Mouse (Mus musculus) G1E (cell line): ENCODE results near the gene Atf1. TPM values are rescaled to one million over a fixed set of nuclear protein-coding genes. Genes with fewer than 3 reads are reported as not detected.

ENCODE experiments used
- ATAC-seq: 2 replicates; pipeline ENCODE4 v1.8.0; 2016; ENCODE audit warnings: mild to moderate bottlenecking; ENCODE audit not compliant: insufficient number of reproducible peaks, poor library complexity, low FRiP score, severe bottlenecking; ENCODE audit errors: extremely low read depth
- DNase-seq: peaks from one replicate; pipeline ENCODE4 v3.0.0; 2012; ENCODE audit warnings: low spot score
- H3K27me3 ChIP-seq: 2 replicates; pipeline ENCODE4 v1.6.1; 2012; ENCODE audit warnings: mild to moderate bottlenecking, low read length, inconsistent platforms; ENCODE audit not compliant: insufficient read depth
- H3K36me3 ChIP-seq: replicated peaks from 2 replicates; pipeline ENCODE3; 2012; ENCODE audit warnings: mild to moderate bottlenecking, inconsistent platforms
- H3K4me1 ChIP-seq: 2 replicates; pipeline ENCODE4 v1.6.1; 2012; ENCODE audit warnings: low read depth, low read length, inconsistent platforms, mixed read lengths; ENCODE audit not compliant: insufficient read depth
- H3K4me3 ChIP-seq: 2 replicates; pipeline ENCODE4 v1.5.1; 2012; ENCODE audit warnings: low read depth, mild to moderate bottlenecking, inconsistent platforms, low read length, moderate library complexity, mixed read lengths
- H3K9me3 ChIP-seq: replicated peaks from 2 replicates; pipeline ENCODE4 v1.6.1; 2012; ENCODE audit warnings: inconsistent platforms
- CTCF ChIP-seq: IDR thresholded peaks from 2 replicates; pipeline ENCODE4 v1.5.1; 2012; ENCODE audit warnings: low read depth, low read length, inconsistent platforms, mixed read lengths
- GATA1 ChIP-seq: IDR thresholded peaks from 2 replicates; pipeline ENCODE4 v1.6.1; 2012; ENCODE audit warnings: borderline replicate concordance, low read length, inconsistent platforms, mixed read lengths
- GATA2 ChIP-seq: IDR thresholded peaks from 2 replicates; pipeline ENCODE4 v1.6.1; 2012; ENCODE audit warnings: low read depth, low read length, inconsistent platforms, borderline replicate concordance
- POLR2AphosphoS5 ChIP-seq: IDR thresholded peaks from 2 replicates; pipeline ENCODE4 v1.6.1; 2012; ENCODE audit warnings: low read depth, low read length, inconsistent platforms; ENCODE audit not compliant: insufficient replicate concordance
- TAL1 ChIP-seq: conservative IDR thresholded peaks from 2 replicates; pipeline ENCODE4 v1.6.1; 2012; ENCODE audit warnings: low read depth, low read length, inconsistent platforms, mixed read lengths
- polyA plus RNA-seq: library from polyadenylated mRNA; stranded (reverse); fragments of >175 nt; gene quantifications from 2 replicates; pipeline ENCODE4 v1.2.3, GENCODE M21; 2012
- total RNA-seq, 2 experiments: library from RNA; stranded (forward) in 1 of 2; stranded (reverse) in 1 of 2; fragments of 200-1000 nt in 1 of 2; fragments of >200 nt in 1 of 2; fragmentation: Nextera tagmentation in 1 of 2; gene quantifications; 2 replicates each; pipeline ENCODE4 v1.2.3; 2014 to 2017

Gene Atf1
- total and polyA plus RNA-seq, 3 experiments: 60.0 to 72.0 (median 68.8) TPM

DNA sequence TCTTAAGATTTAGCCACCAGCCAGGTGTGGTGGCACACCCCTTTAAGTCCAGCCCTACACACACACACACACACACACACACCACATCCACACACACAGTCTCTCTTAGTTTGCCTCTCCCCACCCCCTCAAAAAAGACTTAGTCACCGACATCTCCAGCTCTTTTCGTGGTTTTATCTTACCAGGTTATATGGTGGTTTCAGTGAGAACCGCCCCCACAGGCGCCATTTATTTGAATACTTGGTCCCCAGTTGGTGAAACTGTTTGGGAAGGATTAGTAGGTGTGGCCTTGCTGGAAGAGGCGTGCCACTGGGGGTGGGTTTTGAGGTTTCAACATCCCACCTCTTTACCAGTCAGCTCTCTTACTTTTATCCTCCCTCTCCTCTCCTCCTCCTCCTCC is 70.2 kb downstream of the Atf1 start:
- no peak for TF ChIP-seq GATA2
- TF ChIP-seq CTCF: no peak
- no peak for TF ChIP-seq GATA1
- no peak for TF ChIP-seq TAL1
- TF ChIP-seq POLR2AphosphoS5: no peak
- 0 out of 2 replicates have a peak, but pooled peaks cover 2% of the 10 kb centered on the region for H3K27me3 ChIP-seq
- H3K4me3 ChIP-seq: no peak overlapping the region
- H3K4me1 ChIP-seq: peaks cover 29% of the 10 kb centered on the region
- no peak for ATAC-seq
- peaks cover 9% of the 10 kb centered on the region for H3K9me3 ChIP-seq
- no peaks in the 10 kb centered on the region for H3K36me3 ChIP-seq
- no peak for DNase-seq

- Histone ChIP-seq H3K9me3 (peaks cover 9% of the 10 kb centered on the region), H3K36me3 (no peaks in the 10 kb centered on the region), H3K27me3 (0 out of 2 replicates have a peak, but pooled peaks cover under 1% of the 10 kb centered on the region), H3K4me1 (peaks cover 43% of the 10 kb centered on the region), H3K4me3 (no peak overlapping the region; the same call in 1 of the 2 replicates)
- DNase-seq (no peak), ATAC-seq (0 out of 2 replicates have a peak, but pooled peaks have one; percentile 30)
- TF ChIP-seq TAL1 (no peak), GATA2 (no peak), GATA1 (no peak), CTCF (no peak), POLR2AphosphoS5 (no peak)
Observed at GRCm38 (mm10) chr15:100300499-100300898, 72.9 kb downstream of the Atf1 start.

GRCm38 (mm10) chr15:100301556-100301955 is 73.9 kb downstream of the Atf1 start:
- no peak for ATAC-seq
- TF ChIP-seq GATA2: no peak
- no peak for TF ChIP-seq TAL1
- TF ChIP-seq POLR2AphosphoS5: no peak
- no peak for TF ChIP-seq CTCF
- TF ChIP-seq GATA1: no peak

GRCm38 (mm10) chr15:100303428-100304018 is 75.9 kb downstream of the Atf1 start:
- TF ChIP-seq GATA2: no peak
- no peak for TF ChIP-seq CTCF
- TF ChIP-seq POLR2AphosphoS5: no peak
- no peak for TF ChIP-seq GATA1
- no peak for TF ChIP-seq TAL1
- Histone ChIP-seq H3K4me1 (peaks cover 51% of the 10 kb centered on the region), H3K4me3 (peak overlapping the region; percentile 73; the same call in 1 of the 2 replicates), H3K9me3 (0 out of 2 replicates have a peak, but pooled peaks cover 3% of the 10 kb centered on the region), H3K27me3 (no peaks in the 10 kb centered on the region), H3K36me3 (peaks cover 3% of the 10 kb centered on the region)
- DNase-seq: no peak
- ATAC-seq: no peak

More at GRCm38 (mm10) chr15:100301556-100301955, 73.9 kb downstream of the Atf1 start:
- peaks cover 53% of the 10 kb centered on the region for H3K4me1 ChIP-seq
- no peak overlapping the region for H3K4me3 ChIP-seq
- H3K36me3 ChIP-seq: no peaks in the 10 kb centered on the region
- no peaks in the 10 kb centered on the region for H3K27me3 ChIP-seq
- no peak for DNase-seq
- peaks cover 9% of the 10 kb centered on the region for H3K9me3 ChIP-seq

DNA sequence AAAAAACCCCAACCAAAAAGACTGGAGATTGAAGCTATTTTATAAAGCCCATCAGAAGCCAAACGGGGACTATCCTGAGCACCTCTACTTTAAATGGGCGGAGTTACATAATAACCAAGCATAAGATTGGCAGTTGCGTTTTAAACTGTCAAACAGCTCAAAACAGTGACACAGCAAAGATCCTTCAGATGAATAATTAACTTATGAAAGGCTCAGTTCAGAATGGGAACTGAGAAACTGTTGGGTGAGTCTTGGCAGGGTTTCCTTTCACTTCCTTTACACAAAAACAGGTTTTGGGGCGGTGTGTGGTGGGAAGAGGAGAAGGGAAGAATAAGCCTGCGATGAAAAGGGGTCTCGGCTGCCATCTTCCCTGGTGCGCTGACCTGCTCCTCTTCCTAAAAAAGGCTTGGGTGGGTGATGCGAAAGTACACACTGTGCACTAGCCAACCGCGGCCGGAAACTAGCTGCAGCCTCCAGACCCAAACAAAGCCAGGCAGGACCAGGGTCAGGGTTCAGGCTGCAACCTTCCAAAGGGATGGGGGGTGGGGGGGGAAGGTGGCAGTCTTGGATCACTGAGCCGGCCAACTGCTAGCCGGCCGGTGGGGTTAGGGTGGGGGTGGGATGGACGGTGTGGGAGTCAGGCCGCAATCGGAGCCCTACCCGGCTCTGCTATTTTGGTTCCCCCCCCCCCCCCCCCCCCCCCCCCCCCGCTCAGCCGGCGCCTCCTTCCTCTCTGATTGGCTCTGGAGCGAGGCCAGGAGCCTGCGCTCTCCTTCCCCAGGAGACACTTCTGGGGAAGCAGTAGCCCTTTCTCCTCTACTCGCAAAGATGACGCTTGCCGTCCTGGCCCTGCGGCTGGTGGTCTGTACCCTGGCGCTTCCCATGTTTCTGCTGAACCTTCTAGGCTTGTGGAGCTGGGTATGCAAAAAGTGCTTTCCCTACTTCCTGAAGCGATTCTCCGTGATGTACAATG is 76.7 kb downstream of the Atf1 start, which contains the start of gene Mettl7a1:
Gene Mettl7a1, plus strand, starts transcription at position 122 of the 973 bp plus-strand sequence.
- DNase-seq: peak; percentile 80
- H3K4me1 ChIP-seq: peaks cover 50% of the 10 kb centered on the region

DNA sequence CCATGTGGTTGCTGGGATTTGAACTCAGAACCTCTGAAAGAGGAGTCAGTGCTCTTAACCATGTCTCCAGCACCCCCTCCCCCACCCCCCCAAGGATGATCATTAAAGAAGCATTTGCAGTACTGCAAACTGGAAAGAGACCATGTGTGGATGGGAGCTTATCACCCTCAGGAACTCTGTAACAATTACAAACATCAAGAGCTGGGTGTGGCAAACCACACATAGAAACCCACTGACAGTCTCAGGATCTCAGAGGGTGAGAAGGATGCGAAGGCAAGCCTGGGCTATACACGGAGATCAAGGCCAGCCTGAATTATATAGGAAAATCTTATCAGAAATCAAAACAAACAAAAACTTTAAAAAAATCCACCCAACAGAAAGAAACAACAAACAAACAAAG is 78.6 kb downstream of the Atf1 start:
- no peak overlapping the region for H3K4me3 ChIP-seq
- no peak for ATAC-seq
- H3K36me3 ChIP-seq: peaks cover 6% of the 10 kb centered on the region
- peaks cover 33% of the 10 kb centered on the region for H3K4me1 ChIP-seq
- no peaks in the 10 kb centered on the region for H3K9me3 ChIP-seq
- no peak for TF ChIP-seq POLR2AphosphoS5
- no peak for TF ChIP-seq GATA1
- TF ChIP-seq CTCF: no peak
- no peak for TF ChIP-seq TAL1
- no peak for TF ChIP-seq GATA2
- no peaks in the 10 kb centered on the region for H3K27me3 ChIP-seq
- no peak for DNase-seq

More for the DNA sequence above, 76.7 kb downstream of the Atf1 start, which contains the start of gene Mettl7a1:
- ATAC-seq: peak; percentile 65
- TF ChIP-seq POLR2AphosphoS5 (no peak), TAL1 (no peak), CTCF (no peak), GATA2 (no peak), GATA1 (no peak)
- H3K4me3 ChIP-seq: peak within 1 kb of the TSS; percentile 73
- H3K36me3 ChIP-seq: peaks cover 3% of the 10 kb centered on the region
- H3K9me3 ChIP-seq: 0 out of 2 replicates have a peak, but pooled peaks cover 2% of the 10 kb centered on the region
- no peaks in the 10 kb centered on the region for H3K27me3 ChIP-seq
